Mouse (Mus musculus): ENCODE measurements around the gene C5ar2. TPM values are rescaled to one million over a fixed set of nuclear protein-coding genes. Genes with fewer than 3 reads are reported as not detected.
A peak's percentile ranks its signal among the peaks of the same experiment; 100 is the strongest.

C5ar2 gene
- not detected in 2 replicates for polyA plus RNA-seq (2014; fragmentation: Nextera tagmentation; extraction: Ambion mirVana)

DNA sequence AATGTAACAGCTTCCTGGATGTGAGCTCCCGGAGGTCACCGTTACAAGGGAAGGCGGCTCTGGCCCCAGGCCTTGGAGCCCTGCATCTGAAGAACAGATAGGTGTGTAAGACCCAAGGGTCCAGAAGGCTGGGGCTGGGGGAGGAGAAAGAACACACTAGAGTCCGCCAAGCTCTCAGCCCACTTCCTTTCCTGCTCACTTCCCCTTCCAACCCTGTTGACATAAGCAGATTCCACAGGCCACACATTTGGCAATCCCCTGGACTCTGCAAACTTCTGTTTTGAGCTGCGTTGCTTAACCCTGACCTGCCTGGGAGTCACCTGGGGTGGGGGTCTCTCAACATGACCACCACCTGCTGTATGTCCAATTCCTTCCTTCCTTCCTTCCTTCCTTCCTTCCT, at the start of gene C5ar2:
C5ar2 (minus strand) TSS at position 88 of the 400 bp plus-strand sequence.
- ATAC-seq (ENCODE audit: low FRiP score, low TSS enrichment) (no peak), DNase-seq (no peak)
- no peaks in the 10 kb centered on the region for H3K36me3 ChIP-seq (ENCODE audit: control insufficient read depth, insufficient read depth, low read length)
- 90% methylated on average over 5 of the region's 5 CpGs for WGBS
- H3K9me3 ChIP-seq (ENCODE audit: control insufficient read depth, low read length): no peaks in the 10 kb centered on the region
- H3K4me2 ChIP-seq (ENCODE audit: low read length): no peak within 1 kb of the TSS
- H3K27ac ChIP-seq (replicated peaks; ENCODE audit: low read depth, low read length): no peak within 1 kb of the TSS
- H3K4me1 ChIP-seq (ENCODE audit: control insufficient read depth, insufficient read depth, low read length): no peaks in the 10 kb centered on the region
- no peaks in the 10 kb centered on the region for H3K27me3 ChIP-seq (ENCODE audit: control insufficient read depth, insufficient read depth, low read length)
- no peak within 1 kb of the TSS for H3K9ac ChIP-seq (replicated peaks; ENCODE audit: low read length)
- H3K4me3 ChIP-seq (replicated peaks; ENCODE audit: low read depth, low read length): no peak within 1 kb of the TSS

- 82% methylated on average over 1 of the region's 1 CpGs for WGBS
- Histone ChIP-seq H3K4me2 (ENCODE audit: low read length) (no peak overlapping the region), H3K9me3 (ENCODE audit: control insufficient read depth, low read length) (no peaks in the 10 kb centered on the region), H3K4me3 (replicated peaks; ENCODE audit: low read depth, low read length) (no peak overlapping the region), H3K27me3 (ENCODE audit: control insufficient read depth, insufficient read depth, low read length) (no peaks in the 10 kb centered on the region), H3K4me1 (ENCODE audit: control insufficient read depth, insufficient read depth, low read length) (no peaks in the 10 kb centered on the region), H3K9ac (replicated peaks; ENCODE audit: low read length) (no peak overlapping the region), H3K36me3 (ENCODE audit: control insufficient read depth, insufficient read depth, low read length) (peaks cover 11% of the 10 kb centered on the region), H3K27ac (replicated peaks; ENCODE audit: low read depth, low read length) (no peak overlapping the region)
- DNase-seq (no peak), ATAC-seq (ENCODE audit: low FRiP score, low TSS enrichment) (no peak)
Measured at GRCm38 (mm10) chr7:16287791-16288190, 43.8 kb upstream of the C5ar2 start.

GRCm38 (mm10) chr7:16287016-16287415, 43.1 kb upstream of the C5ar2 start:
- WGBS: 82% methylated on average over 2 of the region's 2 CpGs
- Histone ChIP-seq H3K9ac (replicated peaks; ENCODE audit: low read length) (peak overlapping the region; percentile 65), H3K9me3 (ENCODE audit: control insufficient read depth, low read length) (no peaks in the 10 kb centered on the region), H3K27ac (replicated peaks; ENCODE audit: low read depth, low read length) (peak overlapping the region; percentile 95; the same call in 1 of the 2 replicates), H3K4me3 (replicated peaks; ENCODE audit: low read depth, low read length) (peak overlapping the region; percentile 67), H3K36me3 (ENCODE audit: control insufficient read depth, insufficient read depth, low read length) (peaks cover 19% of the 10 kb centered on the region), H3K27me3 (ENCODE audit: control insufficient read depth, insufficient read depth, low read length) (no peaks in the 10 kb centered on the region), H3K4me1 (ENCODE audit: control insufficient read depth, insufficient read depth, low read length) (no peaks in the 10 kb centered on the region), H3K4me2 (ENCODE audit: low read length) (peak overlapping the region; percentile 51)
- DNase-seq (no peak), ATAC-seq (ENCODE audit: low FRiP score, low TSS enrichment) (no peak)

GRCm38 (mm10) chr7:16286026-16286961, 42.3 kb upstream of the C5ar2 start, which contains the start of gene Ccdc9:
TSS of gene Ccdc9 (minus strand) at chr7:16286795.
- under 1% methylated on average over 70 of the region's 70 CpGs for WGBS
- DNase-seq (peak; percentile 98), ATAC-seq (ENCODE audit: low FRiP score, low TSS enrichment) (peak; percentile 95)
- Histone ChIP-seq H3K4me2 (ENCODE audit: low read length) (peak within 1 kb of the TSS; percentile 51), H3K4me3 (replicated peaks; ENCODE audit: low read depth, low read length) (peak within 1 kb of the TSS; percentile 67), H3K27me3 (ENCODE audit: control insufficient read depth, insufficient read depth, low read length) (no peaks in the 10 kb centered on the region), H3K27ac (replicated peaks; ENCODE audit: low read depth, low read length) (peak within 1 kb of the TSS; percentile 95), H3K4me1 (ENCODE audit: control insufficient read depth, insufficient read depth, low read length) (no peaks in the 10 kb centered on the region), H3K36me3 (ENCODE audit: control insufficient read depth, insufficient read depth, low read length) (peaks cover 26% of the 10 kb centered on the region), H3K9ac (replicated peaks; ENCODE audit: low read length) (peak within 1 kb of the TSS; percentile 65), H3K9me3 (ENCODE audit: control insufficient read depth, low read length) (no peaks in the 10 kb centered on the region)

- ATAC-seq (ENCODE audit: low FRiP score, low TSS enrichment) (peak; percentile 28), DNase-seq (peak; percentile 24)
- no peak overlapping the region for H3K9ac ChIP-seq (replicated peaks; ENCODE audit: low read length)
- no peaks in the 10 kb centered on the region for H3K9me3 ChIP-seq (ENCODE audit: control insufficient read depth, low read length)
- H3K27ac ChIP-seq (replicated peaks; ENCODE audit: low read depth, low read length): no peak overlapping the region
- peaks cover 33% of the 10 kb centered on the region for H3K36me3 ChIP-seq (ENCODE audit: control insufficient read depth, insufficient read depth, low read length)
- 3% methylated on average over 14 of the region's 14 CpGs for WGBS
- peak overlapping the region; percentile 67 for H3K4me3 ChIP-seq (replicated peaks; ENCODE audit: low read depth, low read length)
- no peaks in the 10 kb centered on the region for H3K4me1 ChIP-seq (ENCODE audit: control insufficient read depth, insufficient read depth, low read length)
- H3K27me3 ChIP-seq (ENCODE audit: control insufficient read depth, insufficient read depth, low read length): no peaks in the 10 kb centered on the region
- peak overlapping the region; percentile 51 for H3K4me2 ChIP-seq (ENCODE audit: low read length)
Measured at GRCm38 (mm10) chr7:16285450-16286025, 41.6 kb upstream of the C5ar2 start.

- Histone ChIP-seq H3K27ac (replicated peaks; ENCODE audit: low read depth, low read length) (no peak overlapping the region), H3K4me3 (replicated peaks; ENCODE audit: low read depth, low read length) (no peak overlapping the region), H3K4me2 (ENCODE audit: low read length) (peak overlapping the region; percentile 51; the same call in 1 of the 2 replicates), H3K4me1 (ENCODE audit: control insufficient read depth, insufficient read depth, low read length) (no peaks in the 10 kb centered on the region), H3K9me3 (ENCODE audit: control insufficient read depth, low read length) (no peaks in the 10 kb centered on the region), H3K36me3 (ENCODE audit: control insufficient read depth, insufficient read depth, low read length) (peaks cover 36% of the 10 kb centered on the region), H3K27me3 (ENCODE audit: control insufficient read depth, insufficient read depth, low read length) (no peaks in the 10 kb centered on the region), H3K9ac (replicated peaks; ENCODE audit: low read length) (no peak overlapping the region)
- DNase-seq: no peak
- no peak for ATAC-seq (ENCODE audit: low FRiP score, low TSS enrichment)
- 74% methylated on average over 9 of the region's 9 CpGs for WGBS
Measured at GRCm38 (mm10) chr7:16284904-16285303, 41.0 kb upstream of the C5ar2 start.

DNA sequence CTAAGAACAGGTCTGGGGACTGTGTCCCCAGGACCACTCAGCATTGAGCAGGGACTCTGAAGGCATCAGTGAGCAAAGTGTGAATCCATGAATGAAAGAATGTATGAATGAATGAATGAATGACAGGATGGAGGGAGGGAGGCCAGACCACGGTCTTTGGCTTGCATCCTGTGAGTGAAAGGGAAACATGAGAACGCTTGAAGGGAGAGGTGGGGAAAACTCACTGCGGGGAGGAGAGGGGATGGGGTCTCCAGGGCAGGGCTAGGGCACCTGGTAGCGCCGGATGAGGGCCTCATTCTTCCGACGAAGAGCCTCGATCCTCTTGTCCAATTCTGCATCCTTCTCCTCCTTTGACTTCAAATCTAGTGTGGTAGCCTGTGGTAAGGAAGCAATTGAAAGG, 40.0 kb upstream of the C5ar2 start:
- Histone ChIP-seq H3K27ac (replicated peaks; ENCODE audit: low read depth, low read length) (no peak overlapping the region), H3K4me3 (replicated peaks; ENCODE audit: low read depth, low read length) (no peak overlapping the region), H3K36me3 (ENCODE audit: control insufficient read depth, insufficient read depth, low read length) (peaks cover 39% of the 10 kb centered on the region), H3K9ac (replicated peaks; ENCODE audit: low read length) (no peak overlapping the region), H3K4me1 (ENCODE audit: control insufficient read depth, insufficient read depth, low read length) (no peaks in the 10 kb centered on the region), H3K27me3 (ENCODE audit: control insufficient read depth, insufficient read depth, low read length) (no peaks in the 10 kb centered on the region), H3K9me3 (ENCODE audit: control insufficient read depth, low read length) (no peaks in the 10 kb centered on the region), H3K4me2 (ENCODE audit: low read length) (no peak overlapping the region)
- ATAC-seq (ENCODE audit: low FRiP score, low TSS enrichment): no peak
- DNase-seq: no peak
- WGBS: 97% methylated on average over 8 of the region's 8 CpGs

DNA sequence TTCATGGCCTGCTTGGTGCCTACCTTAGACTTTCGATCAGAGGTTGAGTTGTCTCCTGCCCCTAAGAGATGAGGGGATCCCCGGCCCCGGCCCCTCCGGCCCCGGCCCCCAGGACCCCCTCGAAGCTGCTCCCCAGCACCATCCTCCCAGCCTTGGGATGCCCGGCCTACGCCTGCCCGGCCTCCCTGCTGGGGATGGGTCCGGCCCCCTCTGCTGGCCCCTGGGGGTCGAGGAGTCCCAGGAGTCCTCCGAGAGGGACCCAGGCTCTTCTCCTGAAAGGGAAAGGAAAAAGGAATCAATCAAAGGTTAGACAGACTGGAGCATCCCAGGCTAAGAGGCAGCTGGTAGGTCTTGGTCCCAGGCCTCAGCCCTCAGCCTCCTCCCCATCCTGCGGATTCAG, 38.4 kb upstream of the C5ar2 start:
- Histone ChIP-seq H3K27ac (replicated peaks; ENCODE audit: low read depth, low read length) (no peak overlapping the region), H3K9me3 (ENCODE audit: control insufficient read depth, low read length) (no peaks in the 10 kb centered on the region), H3K4me3 (replicated peaks; ENCODE audit: low read depth, low read length) (no peak overlapping the region), H3K36me3 (ENCODE audit: control insufficient read depth, insufficient read depth, low read length) (peaks cover 55% of the 10 kb centered on the region), H3K4me2 (ENCODE audit: low read length) (no peak overlapping the region), H3K4me1 (ENCODE audit: control insufficient read depth, insufficient read depth, low read length) (no peaks in the 10 kb centered on the region), H3K9ac (replicated peaks; ENCODE audit: low read length) (no peak overlapping the region), H3K27me3 (ENCODE audit: control insufficient read depth, insufficient read depth, low read length) (no peaks in the 10 kb centered on the region)
- 94% methylated on average over 13 of the region's 13 CpGs for WGBS
- ATAC-seq (ENCODE audit: low FRiP score, low TSS enrichment) (no peak), DNase-seq (no peak)
